Mouse (Mus musculus): Measurements from ENCODE around the gene Med13l.

Med13l gene

GRCm38 (mm10) chr5:118797811-118798210 lies 237.3 kb downstream of the Med13l start:
- DNase-seq (ENCODE audit: low read depth) = no peak

GRCm38 (mm10) chr5:118801592-118801991 lies 241.1 kb downstream of the Med13l start:
- no peak for DNase-seq (ENCODE audit: low read depth)

GRCm38 (mm10) chr5:118802036-118802435 lies 241.6 kb downstream of the Med13l start:
- no peak for DNase-seq (ENCODE audit: low read depth)

GRCm38 (mm10) chr5:118808946-118809345 lies 248.5 kb downstream of the Med13l start:
- DNase-seq (ENCODE audit: low read depth) = no peak

GRCm38 (mm10) chr5:118809588-118809987 lies 249.1 kb downstream of the Med13l start:
- DNase-seq (ENCODE audit: low read depth) = no peak

- DNase-seq (ENCODE audit: low read depth) = no peak
These were observed 251.2 kb downstream of the Med13l start for GRCm38 (mm10) chr5:118811690-118812089.

GRCm38 (mm10) chr5:118812421-118812820 lies 251.9 kb downstream of the Med13l start:
- DNase-seq (ENCODE audit: low read depth) = no peak

- DNase-seq (ENCODE audit: low read depth) = no peak
These were observed 252.5 kb downstream of the Med13l start for GRCm38 (mm10) chr5:118812947-118813401.

- DNase-seq (ENCODE audit: low read depth) = peak; percentile 2
These were observed 253.6 kb downstream of the Med13l start for GRCm38 (mm10) chr5:118814052-118814451.
